Mouse (Mus musculus): ENCODE measurements at regions not wholly inside any gene's neighbourhood (a gene's known extent, or its start where the extent isn't known, plus 50 kb on each side); places are given as distances from the start of the nearest gene placed in this dataset.

DNA sequence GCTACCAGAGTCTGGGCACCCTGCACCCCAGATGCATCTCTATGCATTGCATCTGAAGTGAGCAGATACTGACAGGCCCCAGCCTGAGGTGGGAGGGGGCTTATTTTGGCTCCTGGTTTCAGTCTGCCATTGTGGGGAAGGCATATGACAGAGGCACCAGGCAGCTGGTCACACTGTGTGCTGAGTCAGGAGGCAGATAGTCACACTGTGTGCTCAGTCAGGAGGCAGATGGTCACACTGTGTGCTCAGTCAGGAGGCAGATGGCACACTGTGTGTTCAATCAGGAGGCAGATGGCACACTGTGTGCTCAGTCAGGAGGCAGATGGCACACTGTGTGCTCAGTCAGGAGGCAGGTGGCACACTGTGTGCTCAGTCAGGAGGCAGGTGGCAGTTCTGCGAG, 55.5 kb upstream of the Cstad start:
- TF ChIP-seq CTCF (IDR thresholded peaks at IDR 0.05; ENCODE audit: borderline replicate concordance, insufficient read depth, low read depth, low read length) (no peak), POLR2A (IDR thresholded peaks at IDR 0.05; ENCODE audit: borderline replicate concordance, insufficient read depth, low read length) (no peak)
